Mouse (Mus musculus) spleen, adult 2 months (tissue): ENCODE measurements around the gene Fyn. TPM values are rescaled to one million over a fixed set of nuclear protein-coding genes. Genes with fewer than 3 reads are reported as not detected.

Source experiments
- DNase-seq, 2 experiments: peaks; one replicate each; pipeline versions ENCODE4 v3.0.0 to v3.0.0-alpha.2; 2012 to 2021; ENCODE audit warnings: low spot score in 2 of 2, low read depth in 1 of 2
- H3K27ac ChIP-seq: fragments of 200-500 bp; 2 replicates; pipeline ENCODE4 v1.5.1; 2012; ENCODE audit warnings: low read length, inconsistent platforms; ENCODE audit not compliant: insufficient read depth
- H3K27me3 ChIP-seq: fragments of 200-500 bp; 2 replicates; pipeline ENCODE4 v1.6.1; 2012; ENCODE audit warnings: mild to moderate bottlenecking, moderate library complexity, low read length, inconsistent platforms; ENCODE audit not compliant: control insufficient read depth, insufficient read depth
- H3K36me3 ChIP-seq: fragments of 200-500 bp; 2 replicates; pipeline ENCODE4 v1.6.1; 2012; ENCODE audit warnings: mild to moderate bottlenecking, low read length, inconsistent platforms; ENCODE audit not compliant: control insufficient read depth, insufficient read depth
- H3K4me1 ChIP-seq: fragments of 200-500 bp; 2 replicates; pipeline ENCODE4 v1.6.1; 2011; ENCODE audit warnings: inconsistent platforms; ENCODE audit not compliant: control insufficient read depth, insufficient read depth, insufficient read length
- H3K4me3 ChIP-seq: fragments of 200-500 bp; 2 replicates; pipeline ENCODE4 v1.5.1; 2011; ENCODE audit warnings: mild to moderate bottlenecking, inconsistent platforms; ENCODE audit not compliant: insufficient read depth, insufficient read length; ENCODE audit errors: extremely low read depth
- CTCF ChIP-seq: fragments of 200-500 bp; IDR thresholded peaks from 2 replicates; pipeline ENCODE4 v1.5.1; 2011; ENCODE audit warnings: mild to moderate bottlenecking, inconsistent platforms; ENCODE audit not compliant: insufficient read depth, insufficient read length, insufficient replicate concordance; ENCODE audit errors: extremely low read depth
- POLR2A ChIP-seq: fragments of 200-500 bp; IDR thresholded peaks from 2 replicates; pipeline ENCODE4 v1.6.1; 2011; ENCODE audit warnings: low read depth, low read length, inconsistent platforms
- WGBS: fragments of 180-500 bp; shearing (Covaris S2); methylation state at CpG from one replicate; pipeline ENCODE4 v1.1.7; 2018; 5-methylcytosine and 5-hydroxymethylcytosine counted together
- polyA plus RNA-seq: library from polyadenylated mRNA; depleted of rRNA; stranded (reverse); fragments of >200 nt; gene quantifications from 2 replicates; pipeline ENCODE4 v1.2.3, GENCODE M21; 2012

Gene Fyn
- polyA plus RNA-seq, 1 experiment, result 38.0 TPM

- H3K4me3 ChIP-seq, result no peak overlapping the region
- TF ChIP-seq POLR2A (no peak), CTCF (no peak)
- peak overlapping the region; percentile 52 for H3K27ac ChIP-seq
- no peak for DNase-seq
- no peaks in the 10 kb centered on the region for H3K36me3 ChIP-seq
- no peaks in the 10 kb centered on the region for H3K27me3 ChIP-seq
- peaks cover 43% of the 10 kb centered on the region for H3K4me1 ChIP-seq
- 78% methylated on average over 14 of the region's 14 CpGs for WGBS
Measured at GRCm38 (mm10) chr10:39487740-39488415, 119.2 kb downstream of the Fyn start.

GRCm38 (mm10) chr10:39488542-39488941 lies 119.9 kb downstream of the Fyn start:
- DNase-seq, result no peak
- TF ChIP-seq CTCF (no peak), POLR2A (no peak)

GRCm38 (mm10) chr10:39488956-39489355 lies 120.3 kb downstream of the Fyn start:
- WGBS, result 30% methylated on average over 3 of the region's 3 CpGs
- Histone ChIP-seq H3K27ac (peak overlapping the region; percentile 51), H3K36me3 (no peaks in the 10 kb centered on the region), H3K4me1 (peaks cover 51% of the 10 kb centered on the region), H3K4me3 (no peak overlapping the region), H3K27me3 (no peaks in the 10 kb centered on the region)
- DNase-seq, result peak in 1 of 2 experiments; percentile 17
- TF ChIP-seq POLR2A (no peak), CTCF (no peak)

More at GRCm38 (mm10) chr10:39488542-39488941, 119.9 kb downstream of the Fyn start:
- Histone ChIP-seq H3K36me3 (no peaks in the 10 kb centered on the region), H3K4me3 (no peak overlapping the region), H3K27me3 (no peaks in the 10 kb centered on the region), H3K4me1 (peaks cover 48% of the 10 kb centered on the region), H3K27ac (peak overlapping the region; percentile 52)
- 72% methylated on average over 3 of the region's 3 CpGs for WGBS

GRCm38 (mm10) chr10:39490349-39491121 lies 121.9 kb downstream of the Fyn start:
- no peak for TF ChIP-seq CTCF
- TF ChIP-seq POLR2A, result no peak
- no peaks in the 10 kb centered on the region for H3K36me3 ChIP-seq
- 51% methylated on average over 9 of the region's 9 CpGs for WGBS
- no peaks in the 10 kb centered on the region for H3K27me3 ChIP-seq
- DNase-seq, result no peak
- no peak overlapping the region for H3K27ac ChIP-seq
- H3K4me3 ChIP-seq, result no peak overlapping the region
- peaks cover 46% of the 10 kb centered on the region for H3K4me1 ChIP-seq

GRCm38 (mm10) chr10:39492146-39492545 lies 123.5 kb downstream of the Fyn start:
- peaks cover 49% of the 10 kb centered on the region for H3K4me1 ChIP-seq
- H3K27ac ChIP-seq, result no peak overlapping the region
- WGBS, result 62% methylated on average over 6 of the region's 6 CpGs
- H3K27me3 ChIP-seq, result no peaks in the 10 kb centered on the region
- no peak for DNase-seq
- no peak overlapping the region for H3K4me3 ChIP-seq
- TF ChIP-seq POLR2A (no peak), CTCF (no peak)
- no peaks in the 10 kb centered on the region for H3K36me3 ChIP-seq

GRCm38 (mm10) chr10:39493007-39493406 lies 124.4 kb downstream of the Fyn start:
- H3K27me3 ChIP-seq, result no peaks in the 10 kb centered on the region
- H3K4me3 ChIP-seq, result no peak overlapping the region
- TF ChIP-seq POLR2A (no peak), CTCF (no peak)
- WGBS, result 67% methylated on average over 3 of the region's 3 CpGs
- H3K27ac ChIP-seq, result no peak overlapping the region
- no peaks in the 10 kb centered on the region for H3K36me3 ChIP-seq
- peaks cover 43% of the 10 kb centered on the region for H3K4me1 ChIP-seq
- DNase-seq, result no peak

GRCm38 (mm10) chr10:39498641-39499040 lies 130.0 kb downstream of the Fyn start:
- 74% methylated on average over 7 of the region's 7 CpGs for WGBS
- no peak for DNase-seq

More at GRCm38 (mm10) chr10:39498641-39499040, 130.0 kb downstream of the Fyn start:
- Histone ChIP-seq H3K36me3 (no peaks in the 10 kb centered on the region), H3K4me3 (no peak overlapping the region), H3K4me1 (peaks cover 11% of the 10 kb centered on the region), H3K27me3 (no peaks in the 10 kb centered on the region), H3K27ac (no peak overlapping the region)
- no peak for TF ChIP-seq CTCF
- TF ChIP-seq POLR2A, result no peak
